Mouse (Mus musculus): ENCODE results near the gene Dapk3.

DNA sequence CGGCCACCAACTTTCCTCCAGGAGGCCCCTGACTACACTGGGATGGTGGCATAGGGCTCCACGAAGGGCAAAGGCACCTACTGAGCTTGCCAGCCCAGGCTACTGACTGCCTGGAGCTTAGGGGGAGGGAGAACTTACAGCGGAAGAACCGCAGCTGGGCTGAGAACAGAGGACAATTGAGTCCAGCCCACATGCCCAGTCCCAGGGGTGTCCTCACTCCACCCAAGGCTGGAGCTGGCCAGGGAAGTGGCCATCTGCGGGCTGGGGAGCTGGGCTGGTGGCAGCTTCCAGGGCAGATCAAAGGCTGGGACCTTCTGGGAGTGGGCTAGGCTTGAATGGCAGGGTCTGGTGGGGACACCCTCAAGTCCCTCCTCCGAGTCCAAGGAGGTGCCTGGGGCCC lies 28.1 kb upstream of the Dapk3 start:
- TF ChIP-seq CTCF (conservative IDR thresholded peaks at IDR 0.05; ENCODE audit: low read length) (no peak), POU5F1 (IDR thresholded peaks at IDR 0.05; ENCODE audit: borderline replicate concordance, low read length) (no peak), NANOG (IDR thresholded peaks at IDR 0.05; ENCODE audit: borderline replicate concordance, low read length) (no peak)
